Mouse (Mus musculus) thymus, postnatal 36 days (tissue): ENCODE measurements around the gene Hcls1.

ENCODE experiments used
- DNase-seq, 2 experiments: peaks; one replicate each; pipeline ENCODE4 v3.0.0; 2022; ENCODE audit warnings: mixed read lengths in 2 of 2

Gene Hcls1

GRCm38 (mm10) chr16:36989999-36990625 lies 55.3 kb downstream of the Hcls1 start, which contains the start of gene Fbxo40:
Fbxo40 (minus strand) TSS chr16:36990467.
- DNase-seq, result no peak

GRCm38 (mm10) chr16:36997650-36998049 lies 62.9 kb downstream of the Hcls1 start:
- DNase-seq, result no peak

DNA sequence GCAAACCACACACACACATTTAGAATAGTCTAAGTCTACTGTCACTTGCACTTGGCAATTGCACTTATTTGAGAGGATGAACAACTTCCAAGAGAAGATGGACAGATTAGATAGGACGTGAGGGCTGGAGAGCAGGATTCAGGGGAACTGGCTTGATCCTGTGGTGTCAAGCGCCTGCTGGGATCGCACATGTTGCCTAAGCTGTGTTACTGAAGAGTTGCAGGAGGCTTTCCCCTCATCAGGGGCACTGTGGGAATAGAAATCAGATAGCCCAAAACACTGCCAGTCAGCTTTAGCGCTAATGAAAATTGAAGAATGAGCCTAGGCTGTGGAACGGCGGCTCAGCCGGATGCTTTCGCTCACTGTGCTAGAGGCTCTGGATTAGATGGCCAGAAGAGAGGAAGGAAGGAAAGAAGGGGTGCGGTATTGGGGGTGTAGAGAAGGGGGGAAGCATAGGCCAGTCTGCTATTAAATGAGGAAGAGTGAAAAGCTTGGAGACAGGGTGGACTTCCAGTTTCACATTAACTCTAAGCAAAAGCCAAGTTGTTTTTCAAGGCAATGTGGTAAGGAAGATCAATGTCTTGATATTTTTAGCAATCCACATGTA lies 64.7 kb downstream of the Hcls1 start:
- no peak for DNase-seq

GRCm38 (mm10) chr16:37009262-37009661 lies 74.5 kb downstream of the Hcls1 start:
- DNase-seq, result no peak

DNA sequence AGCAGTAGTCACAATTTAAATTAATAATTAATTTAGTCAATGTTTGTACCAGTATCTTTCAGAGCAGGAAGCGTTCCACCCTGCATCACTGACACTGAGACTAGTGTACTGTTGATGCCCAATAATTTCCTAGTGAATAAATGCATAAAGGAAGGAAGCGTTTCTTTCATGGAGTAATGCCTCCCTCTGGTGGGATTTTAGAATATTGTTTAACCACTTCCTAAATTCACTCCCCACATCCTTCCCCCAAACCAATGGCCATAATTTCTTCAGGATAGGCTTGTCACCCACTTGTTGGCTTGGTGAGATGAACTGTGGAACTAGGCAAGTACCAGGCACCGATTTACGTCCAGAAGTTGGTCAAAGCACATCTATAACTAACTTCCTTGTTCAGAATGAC lies 75.6 kb downstream of the Hcls1 start:
- DNase-seq, result peak in 1 of 2 experiments; percentile 23

DNA sequence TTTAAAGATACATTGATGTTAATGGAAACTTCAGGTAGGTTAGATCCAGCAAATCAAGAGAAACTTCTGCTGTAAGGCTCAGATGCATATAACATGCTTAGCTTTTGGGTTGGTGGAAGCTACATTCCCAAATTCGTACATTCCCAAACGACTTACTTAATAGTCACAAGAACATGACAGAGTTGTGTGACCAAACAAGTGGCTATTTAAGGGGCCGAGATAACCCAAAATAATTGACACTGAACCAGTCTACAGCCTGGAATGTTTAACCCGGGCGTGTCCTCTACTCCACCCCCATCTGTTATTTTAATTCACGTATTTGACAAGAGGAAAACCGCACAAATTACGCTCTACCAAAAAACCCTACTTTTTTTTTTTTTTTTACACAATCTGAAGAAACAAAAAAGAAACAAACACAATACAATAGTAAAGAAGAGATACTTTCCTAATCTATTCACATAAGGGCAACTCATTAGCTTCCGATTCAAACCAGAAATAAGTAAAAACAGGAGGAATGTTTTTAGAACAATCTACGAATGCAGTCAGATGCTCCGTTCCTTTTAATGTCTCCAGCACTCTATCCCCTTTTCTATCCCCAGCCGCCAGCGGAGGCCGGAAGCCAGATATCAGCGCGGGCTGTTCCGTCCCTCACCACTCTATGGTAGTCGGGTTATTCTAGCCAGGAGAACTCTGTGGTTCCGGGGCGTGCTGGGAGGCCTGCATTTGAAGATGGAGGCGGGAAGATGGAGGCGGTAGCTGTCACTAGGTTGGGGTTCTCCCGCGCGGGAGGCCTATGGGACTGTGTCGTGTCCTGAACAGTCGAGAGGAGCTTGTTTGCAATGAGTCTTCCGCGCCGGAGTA lies 76.5 kb downstream of the Hcls1 start, which contains the start of gene Polq:
Polq (plus strand) TSS at position 726 of the 861 bp plus-strand sequence.
- DNase-seq, result peak; percentile 91

- no peak for DNase-seq
Observed at GRCm38 (mm10) chr16:37011922-37012289, 77.1 kb downstream of the Hcls1 start.

- DNase-seq, result no peak
Observed at GRCm38 (mm10) chr16:37012336-37012735, 77.6 kb downstream of the Hcls1 start.
